7 mouse cellular contexts compared by ENCODE assay signal in the genomic region with DNA sequence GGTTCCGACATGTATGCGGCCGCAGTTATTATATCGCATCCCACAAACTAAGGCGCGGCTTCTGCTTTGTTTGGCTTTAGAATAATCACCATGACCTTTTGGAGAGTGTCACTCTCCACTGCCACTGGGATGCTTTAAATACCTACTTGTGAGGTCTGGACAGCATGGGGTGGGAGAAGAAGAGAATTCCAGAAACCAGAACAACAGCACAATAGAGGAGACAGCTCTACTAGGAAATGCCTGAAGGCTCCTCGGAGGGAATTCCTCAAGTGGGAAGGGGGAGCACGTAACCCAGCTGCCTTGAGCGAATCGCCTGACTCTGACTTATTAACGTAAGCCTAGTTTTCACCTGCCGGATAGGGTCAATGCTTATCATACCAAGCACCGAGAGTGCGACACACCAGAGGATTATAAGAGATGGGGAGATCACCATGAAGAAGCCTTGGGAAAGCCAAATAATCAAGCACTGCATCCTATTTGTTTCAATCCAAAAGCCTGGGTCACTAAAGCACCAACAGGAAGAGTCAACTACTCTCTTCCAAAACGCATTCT.
A peak's percentile ranks its signal among the peaks of the same experiment; 100 is the strongest.
DNase-seq lines count a peak whose midpoint lies in the region; ATAC-seq and TF ChIP-seq lines count a peak whose summit lies in the region.

No protein-coding gene starts in this region.

- H3K4me1 ChIP-seq in CH12.LX (ENCODE audit: control insufficient read depth in 1 of 2, insufficient read depth in 2 of 2), result peaks cover 6 to 23% of the 10 kb centered on the region in 2 experiments; a peak in 3 of 4 replicates
- H3K4me1 ChIP-seq in midbrain, embryonic 11.5 days (ENCODE audit: control insufficient read depth, insufficient read depth, low read length), result peaks cover 45% of the 10 kb centered on the region

- no peak overlapping the region for H3K9ac ChIP-seq in CH12.LX (ENCODE audit: insufficient read depth, low read depth)
- peak overlapping the region; percentile 24; the same call in 1 of the 2 replicates for H3K9ac ChIP-seq in midbrain, embryonic 11.5 days (ENCODE audit: low read length)

- no peaks in the 10 kb centered on the region for H3K79me2 ChIP-seq in CH12.LX (replicated peaks; ENCODE audit: control insufficient read depth, extremely low read depth, insufficient read depth, poor library complexity, severe bottlenecking)

- no peaks in the 10 kb centered on the region for H3K27me3 ChIP-seq in CH12.LX (replicated peaks)
- no peaks in the 10 kb centered on the region for H3K27me3 ChIP-seq in midbrain, embryonic 11.5 days (ENCODE audit: control insufficient read depth, insufficient read depth, low read length)

- no peaks in the 10 kb centered on the region for H3K9me3 ChIP-seq in CH12.LX (replicated peaks; ENCODE audit: low read length)
- no peaks in the 10 kb centered on the region for H3K9me3 ChIP-seq in midbrain, embryonic 11.5 days (ENCODE audit: control insufficient read depth, low read length)

- TF ChIP-seq EP300 in CH12.LX (IDR thresholded peaks at IDR 0.05; ENCODE audit: low read length), result no peak

- H3K4me3 ChIP-seq in CH12.LX (replicated peaks in 1 of 3; ENCODE audit: low read depth in 2 of 3, low read length in 2 of 3, poor library complexity in 1 of 3), result no peak overlapping the region
- no peak overlapping the region for H3K4me3 ChIP-seq in midbrain, embryonic 11.5 days (ENCODE audit: low read depth, low read length)

- no peak for DNase-seq in CH12.LX (ENCODE audit: extremely low read depth)
- peak; percentile 81 for DNase-seq in Muller cell, postnatal 12 days (ENCODE audit: inconsistent ontology term)
- DNase-seq in forelimb bud, embryonic 11.5 days (ENCODE audit: low read depth, low spot score), result peak; percentile 9
- DNase-seq in midbrain, embryonic 11.5 days (ENCODE audit: low spot score, missing footprints), result peak; percentile 91
- no peak for DNase-seq in spleen, adult 12 weeks (ENCODE audit: low spot score)
- DNase-seq in spleen, adult 18-20 months, result no peak
- DNase-seq in right cerebral cortex, postnatal 25 days, result no peak

- in situ Hi-C loops in CH12.LX (cut with MboI; ENCODE audit: low pct_ligation_motif_present, low pct_unique_long_range_greater_than_20kb, low sequenced_read_pairs), result no loop called here

- ATAC-seq in midbrain, embryonic 11.5 days (ENCODE audit: low FRiP score), result peak; percentile 17; the same call in 1 of the 2 replicates

- 19% methylated on average over 15 of the region's 15 CpGs for WGBS in midbrain, embryonic 11.5 days

- TF ChIP-seq RAD21 in CH12.LX (IDR thresholded peaks at IDR 0.05; ENCODE audit: low read depth, low read length), result no peak

- no peaks in the 10 kb centered on the region for H3K36me3 ChIP-seq in CH12.LX (replicated peaks in 1 of 2; ENCODE audit: control insufficient read depth in 1 of 2, insufficient read depth in 1 of 2, low read length in 1 of 2)
- H3K36me3 ChIP-seq in midbrain, embryonic 11.5 days (ENCODE audit: control insufficient read depth, insufficient read depth, low read length), result no peaks in the 10 kb centered on the region

- peak overlapping the region; percentile 80 for H3K4me2 ChIP-seq in CH12.LX (ENCODE audit: insufficient read depth, low read depth, poor library complexity, severe bottlenecking)
- peak overlapping the region; percentile 40 for H3K4me2 ChIP-seq in midbrain, embryonic 11.5 days

- H3K27ac ChIP-seq in CH12.LX (ENCODE audit: insufficient read depth, low read depth), result no peak overlapping the region
- H3K27ac ChIP-seq in midbrain, embryonic 11.5 days (ENCODE audit: low read depth, low read length), result peak overlapping the region; percentile 4; the same call in 1 of the 2 replicates

- no peak for TF ChIP-seq CTCF in CH12.LX (conservative IDR thresholded peaks at IDR 0.05 in 1 of 2, IDR thresholded peaks at IDR 0.05 in 1 of 2; ENCODE audit: low read depth in 2 of 2, low read length in 2 of 2)

- TF ChIP-seq POLR2A in CH12.LX (IDR thresholded peaks at IDR 0.05; ENCODE audit: low read depth, low read length), result no peak

- dilution Hi-C loops in CH12.LX (cut with MboI; ENCODE audit: extremely low pct_ligation_motif_present, extremely low pct_unique_long_range_greater_than_20kb, low sequenced_read_pairs), result no loop called here

TF ChIP-seq in CH12.LX, 34 proteins besides CTCF, POLR2A, EP300 and RAD21:
- TF ChIP-seq NELFE (IDR thresholded peaks at IDR 0.05; ENCODE audit: low read depth, low read length), result no peak
- no peak for TF ChIP-seq CHD2 (IDR thresholded peaks at IDR 0.05; ENCODE audit: low read length)
- TF ChIP-seq UBTF (IDR thresholded peaks at IDR 0.05; ENCODE audit: low read depth, low read length), result no peak
- TF ChIP-seq ZMIZ1 (IDR thresholded peaks at IDR 0.05; ENCODE audit: low read depth, low read length), result no peak
- TF ChIP-seq BHLHE40 (IDR thresholded peaks at IDR 0.05; ENCODE audit: low read depth, low read length), result no peak
- TF ChIP-seq JUND (conservative IDR thresholded peaks at IDR 0.05; ENCODE audit: low read depth, low read length), result no peak
- no peak for TF ChIP-seq TCF12 (IDR thresholded peaks at IDR 0.05; ENCODE audit: low read depth, low read length)
- TF ChIP-seq CHD1 (IDR thresholded peaks at IDR 0.05; ENCODE audit: low read depth, low read length), result no peak
- TF ChIP-seq JUN (IDR thresholded peaks at IDR 0.05; ENCODE audit: insufficient read depth, low read depth, low read length), result no peak
- no peak for TF ChIP-seq USF1 (IDR thresholded peaks at IDR 0.05; ENCODE audit: low read depth, low read length)
- TF ChIP-seq SIN3A (IDR thresholded peaks at IDR 0.05; ENCODE audit: low read length), result no peak
- TF ChIP-seq ZKSCAN1 (IDR thresholded peaks at IDR 0.05; ENCODE audit: borderline replicate concordance, low read depth, low read length), result no peak
- no peak for TF ChIP-seq NRF1 (IDR thresholded peaks at IDR 0.05; ENCODE audit: low read depth, low read length)
- no peak for TF ChIP-seq MAX (IDR thresholded peaks at IDR 0.05; ENCODE audit: low read length)

Comparison
In these comparisons a context has a peak if more than half of its experiments do, and no peak if none do; other contexts are left out.
1. DNase-seq: peak in Muller cell, postnatal 12 days (single experiment), forelimb bud, embryonic 11.5 days (single experiment) and midbrain, embryonic 11.5 days (single experiment); none in CH12.LX (single experiment), spleen, adult 12 weeks (single experiment), spleen, adult 18-20 months (0 of 2) and right cerebral cortex, postnatal 25 days (single experiment).